Mouse (Mus musculus): Measurements from ENCODE around the gene Megf8.

GRCm38 (mm10) chr7:25402671-25403101 is 85.7 kb downstream of the Megf8 start:
- TF ChIP-seq CHD2 (IDR thresholded peaks at IDR 0.05; ENCODE audit: low read depth, low read length) (no peak), HCFC1 (IDR thresholded peaks at IDR 0.05; ENCODE audit: borderline replicate concordance, insufficient read depth, low read length) (no peak), ZNF384 (IDR thresholded peaks at IDR 0.05; ENCODE audit: low read depth, low read length) (no peak), MAFK (IDR thresholded peaks at IDR 0.05; ENCODE audit: insufficient read depth, low read depth, low read length) (no peak), ZC3H11A (IDR thresholded peaks at IDR 0.05; ENCODE audit: borderline replicate concordance, low read depth, low read length) (no peak)
